Mouse (Mus musculus) limb, embryonic 14.5 days (tissue): ENCODE measurements around the gene Cdk8. TPM values are rescaled to one million over a fixed set of nuclear protein-coding genes. Genes with fewer than 3 reads are reported as not detected.

Source experiments
- ATAC-seq: fragments of 200-750 bp; cut with Nextera tagmentation; 2 replicates; pipeline ENCODE4 v1.8.0; 2017; ENCODE audit warnings: low read depth, moderate number of reproducible peaks, moderate TSS enrichment; ENCODE audit not compliant: low FRiP score
- DNase-seq: peaks from one replicate; pipeline ENCODE4 v3.0.0-alpha.2; 2015; ENCODE audit warnings: low spot score
- H3K27ac ChIP-seq: fragments of 300-500 bp; sonication (generic); replicated peaks from 2 replicates; pipeline ENCODE4 v1.5.1; 2014; ENCODE audit warnings: low read depth, mild to moderate bottlenecking, low read length, moderate library complexity, mixed read lengths
- H3K27me3 ChIP-seq: fragments of 300-500 bp; sonication (generic); 2 replicates; pipeline ENCODE4 v1.6.1; 2014; ENCODE audit warnings: low read length, mixed read lengths; ENCODE audit not compliant: control insufficient read depth, insufficient read depth
- H3K36me3 ChIP-seq: fragments of 300-500 bp; sonication (generic); 2 replicates; pipeline ENCODE4 v1.6.1; 2014; ENCODE audit warnings: mild to moderate bottlenecking, low read length, moderate library complexity, mixed read lengths; ENCODE audit not compliant: control insufficient read depth, insufficient read depth
- H3K4me1 ChIP-seq: fragments of 300-500 bp; sonication (generic); 2 replicates; pipeline ENCODE4 v1.6.1; 2014; ENCODE audit warnings: antibody characterized with exemption, low read length, mixed read lengths; ENCODE audit not compliant: control insufficient read depth, insufficient read depth
- H3K4me2 ChIP-seq: fragments of 300-500 bp; sonication (generic); replicated peaks from 2 replicates; pipeline ENCODE4 v1.6.1; 2014; ENCODE audit warnings: low read depth, mild to moderate bottlenecking, low read length, moderate library complexity; ENCODE audit not compliant: severe bottlenecking
- H3K4me3 ChIP-seq: fragments of 300-500 bp; sonication (generic); replicated peaks from 2 replicates; pipeline ENCODE4 v1.5.1; 2014; ENCODE audit warnings: low read length
- H3K9ac ChIP-seq: fragments of 300-500 bp; sonication (generic); 2 replicates; pipeline ENCODE4 v1.6.1; 2014; ENCODE audit warnings: mild to moderate bottlenecking, low read depth, low read length, moderate library complexity; ENCODE audit not compliant: severe bottlenecking
- H3K9me3 ChIP-seq: fragments of 300-500 bp; sonication (generic); 2 replicates; pipeline ENCODE4 v1.6.1; 2016; ENCODE audit warnings: low read length; ENCODE audit not compliant: control insufficient read depth
- POLR2A ChIP-seq: fragments of 200-500 bp; IDR thresholded peaks from 2 replicates; pipeline ENCODE4 v1.8.0; 2012; ENCODE audit warnings: inconsistent platforms, mild to moderate bottlenecking, moderate library complexity, borderline replicate concordance; ENCODE audit not compliant: insufficient read depth, insufficient read length; ENCODE audit errors: extremely low read depth
- WGBS: fragments of 180-500 bp; shearing (Covaris S2); extraction: QIAGEN DNeasy Blood & Tissue Kit; methylation state at CpG from one replicate; pipeline ENCODE4 v1.1.7; 2014; 5-methylcytosine and 5-hydroxymethylcytosine counted together
- polyA plus RNA-seq, 2 experiments: library from polyadenylated mRNA; depleted of rRNA in 1 of 2; stranded (reverse) in 1 of 2; unstranded in 1 of 2; fragments of >200 nt; fragmentation: Nextera tagmentation in 1 of 2; extraction: Ambion mirVana in 1 of 2; gene quantifications; 2 replicates each; pipeline versions ENCODE4 v1.2.1 to v1.2.3; 2012 to 2014

Gene Cdk8
- polyA plus RNA-seq, 2 experiments: 27.1 to 68.3 TPM

DNA sequence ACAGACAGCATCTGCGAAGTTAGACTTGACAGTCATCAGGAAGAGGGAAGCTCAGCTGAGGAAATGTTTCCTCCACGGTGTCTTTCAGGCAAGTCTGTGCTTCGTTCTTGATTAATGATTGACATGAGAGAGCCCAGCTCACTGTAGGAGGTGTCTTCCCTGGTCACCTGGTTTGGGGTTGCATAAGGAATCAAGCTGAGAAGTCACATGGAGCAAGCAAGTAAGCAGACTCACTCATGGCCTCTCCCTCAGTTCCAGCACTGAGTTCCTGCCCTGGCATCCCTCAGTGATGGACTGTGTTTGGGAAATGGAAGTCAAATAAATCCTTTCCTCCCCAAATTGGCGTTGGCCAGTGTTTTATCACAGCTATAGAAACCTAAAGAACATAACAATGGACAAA, 40.9 kb upstream of the Cdk8 start:
- DNase-seq (no peak), ATAC-seq (no peak)
- H3K27ac ChIP-seq: no peak overlapping the region
- no peak overlapping the region for H3K9ac ChIP-seq
- 65% methylated on average over 4 of the region's 4 CpGs for WGBS
- no peaks in the 10 kb centered on the region for H3K36me3 ChIP-seq
- no peak overlapping the region for H3K4me2 ChIP-seq
- H3K4me1 ChIP-seq: no peaks in the 10 kb centered on the region
- no peaks in the 10 kb centered on the region for H3K27me3 ChIP-seq
- no peak for TF ChIP-seq POLR2A
- H3K9me3 ChIP-seq: no peaks in the 10 kb centered on the region
- no peak overlapping the region for H3K4me3 ChIP-seq

DNA sequence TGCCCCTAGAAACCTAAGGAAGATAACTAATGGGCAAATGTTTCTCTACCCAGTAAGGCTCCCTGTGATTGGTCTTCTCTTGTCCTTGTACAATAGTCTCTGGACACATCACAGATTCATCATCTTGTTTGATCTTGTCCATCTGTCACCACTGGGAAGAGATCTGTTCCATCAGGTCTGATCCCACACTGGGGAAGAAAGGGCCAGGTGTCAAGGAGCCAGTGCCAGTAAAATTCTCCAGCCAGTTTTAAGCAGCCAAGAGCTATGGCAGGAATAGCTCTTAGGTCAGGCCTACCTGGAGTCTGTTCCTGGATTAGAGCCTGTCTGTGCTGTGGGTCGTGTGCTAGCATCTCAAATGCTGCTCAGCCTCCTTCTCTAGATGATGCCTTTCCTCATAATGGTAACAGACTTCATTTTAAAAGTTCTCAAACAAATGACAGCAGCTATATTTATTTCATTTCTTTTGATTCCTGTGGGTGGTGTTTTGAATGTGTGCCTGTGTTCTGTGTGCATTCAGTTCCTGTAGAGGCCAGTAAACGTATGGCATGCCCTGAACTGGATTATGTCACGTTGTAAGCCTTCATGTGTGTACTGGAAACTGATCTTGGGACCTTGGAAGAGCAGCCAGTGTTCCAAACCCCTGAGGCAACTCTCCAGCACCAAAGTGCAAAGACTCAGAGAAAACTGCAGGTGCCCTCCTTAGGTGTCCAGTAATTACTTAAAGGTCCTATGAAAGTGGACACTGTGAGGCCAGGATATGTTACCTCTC, 40.3 kb upstream of the Cdk8 start:
- Histone ChIP-seq H3K27me3 (no peaks in the 10 kb centered on the region), H3K9ac (no peak overlapping the region), H3K4me1 (no peaks in the 10 kb centered on the region), H3K4me2 (no peak overlapping the region), H3K36me3 (no peaks in the 10 kb centered on the region), H3K4me3 (no peak overlapping the region), H3K27ac (no peak overlapping the region), H3K9me3 (no peaks in the 10 kb centered on the region)
- no peak for DNase-seq
- no peak for TF ChIP-seq POLR2A
- ATAC-seq: no peak
- 46% methylated on average over 3 of the region's 3 CpGs for WGBS

DNA sequence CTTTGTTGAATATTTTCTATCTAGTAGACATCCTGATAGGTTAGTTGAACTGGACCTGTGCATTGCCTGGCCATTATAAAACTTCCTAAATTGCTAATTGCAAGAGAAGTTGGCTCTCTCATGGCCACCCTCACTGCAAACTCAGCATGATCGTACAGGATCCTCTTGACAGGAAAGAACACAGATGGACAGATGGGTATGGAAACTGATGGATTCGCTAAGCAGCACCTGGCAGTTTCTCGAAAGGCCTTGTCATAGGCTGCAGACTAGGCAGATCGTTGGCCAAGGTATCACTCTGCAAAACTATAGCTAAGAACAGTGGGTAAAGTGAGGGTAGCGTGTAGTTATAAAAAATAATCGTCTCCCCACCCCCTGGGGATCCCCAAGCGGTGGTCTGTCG, 37.7 kb upstream of the Cdk8 start:
- H3K4me1 ChIP-seq: no peaks in the 10 kb centered on the region
- no peak for TF ChIP-seq POLR2A
- WGBS: 72% methylated on average over 8 of the region's 8 CpGs
- no peak overlapping the region for H3K4me3 ChIP-seq
- no peaks in the 10 kb centered on the region for H3K36me3 ChIP-seq
- H3K27ac ChIP-seq: no peak overlapping the region
- H3K4me2 ChIP-seq: no peak overlapping the region
- H3K9me3 ChIP-seq: no peaks in the 10 kb centered on the region
- H3K9ac ChIP-seq: no peak overlapping the region
- DNase-seq (no peak), ATAC-seq (no peak)
- H3K27me3 ChIP-seq: no peaks in the 10 kb centered on the region

GRCm38 (mm10) chr5:146199073-146199472, 32.0 kb upstream of the Cdk8 start:
- Histone ChIP-seq H3K4me2 (no peak overlapping the region), H3K36me3 (peaks cover 11% of the 10 kb centered on the region; the same call in 1 of the 2 replicates), H3K27ac (no peak overlapping the region), H3K4me3 (no peak overlapping the region), H3K9me3 (no peaks in the 10 kb centered on the region), H3K9ac (no peak overlapping the region), H3K4me1 (no peaks in the 10 kb centered on the region), H3K27me3 (no peaks in the 10 kb centered on the region)
- ATAC-seq: no peak
- no peak for DNase-seq
- no peak for TF ChIP-seq POLR2A

DNA sequence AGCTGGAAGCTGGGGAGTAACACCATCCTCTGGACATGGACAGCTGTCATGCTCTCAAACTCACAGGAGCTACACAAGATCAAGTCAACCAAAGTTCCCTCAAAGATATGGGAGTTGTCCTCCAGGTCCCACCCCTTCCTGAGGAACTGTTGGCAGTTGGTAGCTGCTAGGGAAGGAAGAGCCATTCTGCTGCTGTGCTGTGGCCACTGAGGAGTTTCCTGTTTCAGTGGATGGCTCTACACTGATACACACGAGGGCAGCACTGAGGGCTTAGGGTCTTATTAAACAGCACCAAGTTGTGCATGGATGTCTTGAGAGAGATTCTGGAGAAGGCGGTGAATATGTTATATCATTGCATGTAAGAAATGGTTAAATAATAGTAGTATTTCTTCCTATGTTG, 31.5 kb upstream of the Cdk8 start:
- H3K4me1 ChIP-seq: no peaks in the 10 kb centered on the region
- DNase-seq (no peak), ATAC-seq (no peak)
- H3K9ac ChIP-seq: no peak overlapping the region
- H3K4me2 ChIP-seq: no peak overlapping the region
- H3K36me3 ChIP-seq: peaks cover 15% of the 10 kb centered on the region
- WGBS: 83% methylated on average over 2 of the region's 2 CpGs
- H3K27me3 ChIP-seq: no peaks in the 10 kb centered on the region
- no peak overlapping the region for H3K4me3 ChIP-seq
- no peak overlapping the region for H3K27ac ChIP-seq
- TF ChIP-seq POLR2A: no peak
- H3K9me3 ChIP-seq: no peaks in the 10 kb centered on the region
